Mouse (Mus musculus) limb, embryonic 14.5 days (tissue): ENCODE measurements around the gene Gm21671. TPM values are rescaled to one million over a fixed set of nuclear protein-coding genes. Genes with fewer than 3 reads are reported as not detected.
"Not testable (repeated sequence)": the region's sequence is repeated elsewhere in the genome, so short reads cannot be mapped to it uniquely, and the experiment has no call there.

ENCODE experiments used
- ATAC-seq: fragments of 200-750 bp; cut with Nextera tagmentation; 2 replicates; pipeline ENCODE4 v1.8.0; 2017; ENCODE audit warnings: low read depth, moderate number of reproducible peaks, moderate TSS enrichment; ENCODE audit not compliant: low FRiP score
- DNase-seq: peaks from one replicate; pipeline ENCODE4 v3.0.0-alpha.2; 2015; ENCODE audit warnings: low spot score
- H3K27ac ChIP-seq: fragments of 300-500 bp; sonication (generic); replicated peaks from 2 replicates; pipeline ENCODE4 v1.5.1; 2014; ENCODE audit warnings: low read depth, mild to moderate bottlenecking, low read length, moderate library complexity, mixed read lengths
- H3K27me3 ChIP-seq: fragments of 300-500 bp; sonication (generic); 2 replicates; pipeline ENCODE4 v1.6.1; 2014; ENCODE audit warnings: low read length, mixed read lengths; ENCODE audit not compliant: control insufficient read depth, insufficient read depth
- H3K36me3 ChIP-seq: fragments of 300-500 bp; sonication (generic); 2 replicates; pipeline ENCODE4 v1.6.1; 2014; ENCODE audit warnings: mild to moderate bottlenecking, low read length, moderate library complexity, mixed read lengths; ENCODE audit not compliant: control insufficient read depth, insufficient read depth
- H3K4me1 ChIP-seq: fragments of 300-500 bp; sonication (generic); 2 replicates; pipeline ENCODE4 v1.6.1; 2014; ENCODE audit warnings: antibody characterized with exemption, low read length, mixed read lengths; ENCODE audit not compliant: control insufficient read depth, insufficient read depth
- H3K4me2 ChIP-seq: fragments of 300-500 bp; sonication (generic); replicated peaks from 2 replicates; pipeline ENCODE4 v1.6.1; 2014; ENCODE audit warnings: low read depth, mild to moderate bottlenecking, low read length, moderate library complexity; ENCODE audit not compliant: severe bottlenecking
- H3K4me3 ChIP-seq: fragments of 300-500 bp; sonication (generic); replicated peaks from 2 replicates; pipeline ENCODE4 v1.5.1; 2014; ENCODE audit warnings: low read length
- H3K9ac ChIP-seq: fragments of 300-500 bp; sonication (generic); 2 replicates; pipeline ENCODE4 v1.6.1; 2014; ENCODE audit warnings: mild to moderate bottlenecking, low read depth, low read length, moderate library complexity; ENCODE audit not compliant: severe bottlenecking
- H3K9me3 ChIP-seq: fragments of 300-500 bp; sonication (generic); 2 replicates; pipeline ENCODE4 v1.6.1; 2016; ENCODE audit warnings: low read length; ENCODE audit not compliant: control insufficient read depth
- WGBS: fragments of 180-500 bp; shearing (Covaris S2); extraction: QIAGEN DNeasy Blood & Tissue Kit; methylation state at CpG from one replicate; pipeline ENCODE4 v1.1.7; 2014; 5-methylcytosine and 5-hydroxymethylcytosine counted together
- polyA plus RNA-seq, 2 experiments: library from polyadenylated mRNA; depleted of rRNA in 1 of 2; stranded (reverse) in 1 of 2; unstranded in 1 of 2; fragments of >200 nt; fragmentation: Nextera tagmentation in 1 of 2; extraction: Ambion mirVana in 1 of 2; gene quantifications; 2 replicates each; pipeline versions ENCODE4 v1.2.1 to v1.2.3; 2012 to 2014

Gm21671 gene
- polyA plus RNA-seq (2012; rRNA removed) (0.03 TPM in 1 of 2 replicates, not detected in the other), polyA plus RNA-seq (2014; fragmentation: Nextera tagmentation; extraction: Ambion mirVana) (0.12 TPM in 1 of 2 replicates, not detected in the other)

DNA sequence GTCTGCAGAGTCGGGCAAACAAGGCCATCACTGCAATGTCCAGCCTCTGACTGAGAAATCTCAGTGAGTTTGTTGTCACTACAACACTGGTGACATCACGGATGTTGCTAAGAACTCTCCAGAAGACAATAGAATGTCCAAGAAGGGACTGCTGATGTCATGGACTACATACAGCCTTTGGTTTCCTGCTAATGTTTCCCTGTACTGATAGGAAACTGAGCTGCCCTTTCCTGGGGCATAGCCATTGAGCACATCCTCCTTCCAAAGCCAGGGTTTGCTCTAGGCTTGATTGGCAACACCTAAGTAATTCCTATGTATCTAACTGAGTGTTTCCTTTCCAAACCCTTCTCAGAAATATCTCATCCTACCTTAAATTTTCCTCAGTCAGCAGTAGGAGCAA is at the start of gene Gm21671:
Gm21671 (minus strand) TSS at position 101 of the 400 bp plus-strand sequence.
- not testable (repeated sequence) for H3K36me3 ChIP-seq, H3K4me3 ChIP-seq, H3K4me1 ChIP-seq, H3K9me3 ChIP-seq, H3K27me3 ChIP-seq, H3K27ac ChIP-seq, H3K4me2 ChIP-seq, ATAC-seq, DNase-seq, H3K9ac ChIP-seq
- WGBS = 68% methylated on average over 2 of the region's 2 CpGs

DNA sequence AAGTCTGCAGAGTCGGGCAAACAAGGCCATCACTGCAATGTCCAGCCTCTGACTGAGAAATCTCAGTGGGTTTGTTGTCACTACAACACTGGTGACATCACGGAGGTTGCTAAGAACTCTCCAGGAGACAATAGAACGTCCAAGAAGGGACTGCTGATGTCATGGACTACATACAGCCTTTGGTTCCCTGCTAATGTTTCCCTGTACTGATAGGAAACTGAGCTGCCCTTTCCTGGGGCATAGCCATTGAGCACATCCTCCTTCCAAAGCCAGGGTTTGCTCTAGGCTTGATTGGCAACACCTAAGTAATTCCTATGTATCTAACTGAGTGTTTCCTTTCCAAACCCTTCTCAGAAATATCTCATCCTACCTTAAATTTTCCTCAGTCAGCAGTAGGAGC is 34.3 kb upstream of the Gm21671 start, which contains the start of gene Gm21698:
Gm21698 (minus strand) TSS at position 101 of the 400 bp plus-strand sequence.
- not testable (repeated sequence) for H3K9ac ChIP-seq, H3K4me2 ChIP-seq, H3K27me3 ChIP-seq, H3K4me3 ChIP-seq, H3K36me3 ChIP-seq, ATAC-seq, H3K4me1 ChIP-seq, DNase-seq, H3K9me3 ChIP-seq, H3K27ac ChIP-seq
- WGBS = no CpG with 5 or more reads among the region's 3 CpGs

GRCm38 (mm10) chr5:25972563-25972962 is 18.3 kb upstream of the Gm21671 start, which contains the start of gene Gm21680:
TSS of gene Gm21680 (minus strand) at chr5:25972663.
- H3K27ac ChIP-seq, DNase-seq, H3K9ac ChIP-seq, H3K27me3 ChIP-seq, H3K9me3 ChIP-seq, H3K4me1 ChIP-seq, ATAC-seq, H3K4me3 ChIP-seq, H3K36me3 ChIP-seq, H3K4me2 ChIP-seq: not testable (repeated sequence)
- WGBS = no CpG with 5 or more reads among the region's 2 CpGs

DNA sequence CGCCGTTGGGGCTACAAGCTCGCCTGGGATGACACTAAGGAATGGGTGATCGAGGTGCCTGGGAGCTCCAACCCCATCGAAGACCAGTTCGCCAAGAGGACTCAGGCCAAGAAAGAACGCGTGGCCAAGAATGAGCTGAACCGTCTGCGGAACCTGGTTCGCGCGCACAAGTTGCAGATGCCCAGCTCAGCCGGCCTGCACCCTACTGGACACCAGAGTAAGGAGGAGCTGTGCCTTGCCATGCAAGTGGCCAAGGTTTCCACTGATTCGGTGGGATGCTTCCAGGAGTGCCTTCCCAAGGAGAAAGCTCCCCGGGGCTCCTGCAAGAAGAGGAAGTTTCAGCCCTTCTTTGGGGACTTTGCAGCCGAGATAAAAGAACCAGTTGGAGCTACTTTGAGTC is 2.8 kb upstream of the Gm21671 start:
- 61% methylated on average over 16 of the region's 17 CpGs for WGBS
- H3K27me3 ChIP-seq, H3K4me3 ChIP-seq, H3K27ac ChIP-seq, ATAC-seq, H3K9ac ChIP-seq, DNase-seq, H3K4me2 ChIP-seq, H3K9me3 ChIP-seq, H3K36me3 ChIP-seq, H3K4me1 ChIP-seq: not testable (repeated sequence)

DNA sequence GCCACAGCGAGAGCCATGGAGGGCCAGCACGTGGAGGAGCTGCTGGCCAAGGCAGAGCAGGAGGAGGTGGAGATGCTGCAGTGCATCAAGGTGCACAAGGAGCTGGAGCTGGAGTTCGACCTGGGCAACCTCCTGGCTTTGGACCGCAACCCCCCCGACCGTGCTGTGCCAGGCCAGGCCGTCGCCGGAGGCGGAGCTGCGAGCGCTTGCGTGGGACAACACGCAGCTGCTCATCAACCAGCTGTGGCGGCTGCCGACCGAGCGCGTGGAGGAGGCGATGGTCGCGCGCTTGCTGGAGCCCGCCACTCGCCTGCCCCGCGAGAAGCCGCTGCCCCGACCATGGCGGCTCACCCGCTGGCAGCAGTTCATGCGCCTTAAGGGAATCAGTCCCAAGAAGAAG is 2.4 kb upstream of the Gm21671 start:
- 31% methylated on average over 25 of the region's 32 CpGs for WGBS
- H3K27ac ChIP-seq, H3K4me2 ChIP-seq, H3K36me3 ChIP-seq, H3K9ac ChIP-seq, H3K4me3 ChIP-seq, H3K27me3 ChIP-seq, ATAC-seq, H3K4me1 ChIP-seq, H3K9me3 ChIP-seq: not testable (repeated sequence)
- peak; percentile 2 for DNase-seq

DNA sequence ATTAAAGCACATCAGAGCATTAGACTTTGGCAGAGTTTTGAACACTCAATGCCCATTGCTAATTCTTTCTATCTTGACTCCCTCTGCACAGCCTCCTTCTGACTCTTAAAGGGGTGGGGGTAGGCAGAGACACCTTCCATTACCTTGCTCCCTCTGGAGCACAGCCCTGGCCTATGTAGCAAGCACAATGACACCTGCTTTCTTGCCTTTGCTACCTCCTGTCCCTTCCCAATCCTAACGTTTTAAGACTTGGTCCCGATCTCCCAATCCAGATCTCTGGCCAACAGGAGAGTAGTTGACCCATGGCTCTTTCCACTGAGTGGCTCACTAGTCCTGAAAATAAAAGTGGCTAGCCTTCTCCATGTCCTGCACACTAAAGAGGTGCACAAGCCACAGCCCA is 8.8 kb downstream of the Gm21671 start:
- not testable (repeated sequence) for H3K9ac ChIP-seq, ATAC-seq, H3K27me3 ChIP-seq, H3K4me3 ChIP-seq, H3K36me3 ChIP-seq, H3K4me1 ChIP-seq, H3K4me2 ChIP-seq, H3K27ac ChIP-seq, H3K9me3 ChIP-seq
- WGBS = 82% methylated on average over 2 of the region's 2 CpGs
- DNase-seq = peak; percentile 2

GRCm38 (mm10) chr5:25942281-25942680 is 11.9 kb downstream of the Gm21671 start, which contains the start of gene Gm21663:
TSS of gene Gm21663 (minus strand) at chr5:25942381.
- not testable (repeated sequence) for H3K9ac ChIP-seq, H3K27me3 ChIP-seq, H3K27ac ChIP-seq, DNase-seq, H3K4me2 ChIP-seq, H3K36me3 ChIP-seq, ATAC-seq, H3K4me1 ChIP-seq, H3K9me3 ChIP-seq, H3K4me3 ChIP-seq
- 45% methylated on average over 2 of the region's 2 CpGs for WGBS
